Mouse (Mus musculus): Measurements from ENCODE around the gene Snx12. TPM values are rescaled to one million over a fixed set of nuclear protein-coding genes. Genes with fewer than 3 reads are reported as not detected.
"Not testable (repeated sequence)": the region's sequence is repeated elsewhere in the genome, so short reads cannot be mapped to it uniquely, and the experiment has no call there.

The Snx12 gene
- polyA plus RNA-seq, 1 experiment from 2014 or later, result 44.9 TPM

- TF ChIP-seq CTCF (IDR thresholded peaks at IDR 0.05; ENCODE audit: low read depth), result no peak
- no peak; the same call in 1 of the 2 replicates for ATAC-seq
- H3K9me3 ChIP-seq (ENCODE audit: control insufficient read depth), result no peaks in the 10 kb centered on the region
- H3K27me3 ChIP-seq (replicated peaks; ENCODE audit: control insufficient read depth, insufficient read depth, low read length), result no peaks in the 10 kb centered on the region
- no peak overlapping the region for H3K4me2 ChIP-seq (replicated peaks; ENCODE audit: low read depth)
- no peak overlapping the region for H3K27ac ChIP-seq (ENCODE audit: low read depth, low read length)
- WGBS, result 41% methylated on average over 2 of the region's 2 CpGs
- no peaks in the 10 kb centered on the region for H3K36me3 ChIP-seq (ENCODE audit: control insufficient read depth, insufficient read depth)
- H3K9ac ChIP-seq (ENCODE audit: low read depth, low read length), result no peak overlapping the region
- no peak overlapping the region for H3K4me3 ChIP-seq (ENCODE audit: low read depth, low read length)
- H3K4me1 ChIP-seq (replicated peaks; ENCODE audit: control insufficient read depth, insufficient read depth, low read length), result no peaks in the 10 kb centered on the region
Measured at GRCm38 (mm10) chrX:101126977-101127376, 95.4 kb downstream of the Snx12 start.

GRCm38 (mm10) chrX:101126474-101126955 is 95.8 kb downstream of the Snx12 start:
- peak; percentile 74 for ATAC-seq
- no peak overlapping the region for H3K27ac ChIP-seq (ENCODE audit: low read depth, low read length)
- TF ChIP-seq CTCF (IDR thresholded peaks at IDR 0.05; ENCODE audit: low read depth), result peak; percentile 13; the same call in 1 of the 2 replicates
- H3K4me2 ChIP-seq (replicated peaks; ENCODE audit: low read depth), result no peak overlapping the region
- no peaks in the 10 kb centered on the region for H3K27me3 ChIP-seq (replicated peaks; ENCODE audit: control insufficient read depth, insufficient read depth, low read length)
- no peaks in the 10 kb centered on the region for H3K9me3 ChIP-seq (ENCODE audit: control insufficient read depth)
- H3K4me1 ChIP-seq (replicated peaks; ENCODE audit: control insufficient read depth, insufficient read depth, low read length), result no peaks in the 10 kb centered on the region
- no peaks in the 10 kb centered on the region for H3K36me3 ChIP-seq (ENCODE audit: control insufficient read depth, insufficient read depth)
- no peak overlapping the region for H3K9ac ChIP-seq (ENCODE audit: low read depth, low read length)
- H3K4me3 ChIP-seq (ENCODE audit: low read depth, low read length), result no peak overlapping the region
- WGBS, result 58% methylated on average over 7 of the region's 7 CpGs

- Histone ChIP-seq H3K4me3 (ENCODE audit: low read depth, low read length) (no peak overlapping the region), H3K27ac (ENCODE audit: low read depth, low read length) (no peak overlapping the region), H3K9me3 (ENCODE audit: control insufficient read depth) (no peaks in the 10 kb centered on the region), H3K36me3 (ENCODE audit: control insufficient read depth, insufficient read depth) (no peaks in the 10 kb centered on the region), H3K27me3 (replicated peaks; ENCODE audit: control insufficient read depth, insufficient read depth, low read length) (no peaks in the 10 kb centered on the region), H3K4me2 (replicated peaks; ENCODE audit: low read depth) (no peak overlapping the region), H3K9ac (ENCODE audit: low read depth, low read length) (no peak overlapping the region), H3K4me1 (replicated peaks; ENCODE audit: control insufficient read depth, insufficient read depth, low read length) (no peaks in the 10 kb centered on the region)
- WGBS, result 48% methylated on average over 1 of the region's 1 CpGs
- ATAC-seq, result no peak
- peak; percentile 60 for TF ChIP-seq CTCF (IDR thresholded peaks at IDR 0.05; ENCODE audit: low read depth)
Measured at GRCm38 (mm10) chrX:101120546-101120945, 101.8 kb downstream of the Snx12 start.

GRCm38 (mm10) chrX:101085920-101086319 is 136.4 kb downstream of the Snx12 start, which contains the start of gene Slc7a3:
Gene Slc7a3 (minus strand): TSS chrX:101086020.
- TF ChIP-seq CTCF (IDR thresholded peaks at IDR 0.05; ENCODE audit: low read depth), result no peak
- Histone ChIP-seq H3K4me1 (replicated peaks; ENCODE audit: control insufficient read depth, insufficient read depth, low read length) (no peaks in the 10 kb centered on the region), H3K27ac (ENCODE audit: low read depth, low read length) (no peak within 1 kb of the TSS), H3K36me3 (ENCODE audit: control insufficient read depth, insufficient read depth) (no peaks in the 10 kb centered on the region), H3K9ac (ENCODE audit: low read depth, low read length) (no peak within 1 kb of the TSS), H3K27me3 (replicated peaks; ENCODE audit: control insufficient read depth, insufficient read depth, low read length) (no peaks in the 10 kb centered on the region), H3K4me3 (ENCODE audit: low read depth, low read length) (0 out of 2 replicates have a peak within 1 kb of the TSS, but pooled peaks have one; percentile 7), H3K9me3 (ENCODE audit: control insufficient read depth) (no peaks in the 10 kb centered on the region), H3K4me2 (replicated peaks; ENCODE audit: low read depth) (peak within 1 kb of the TSS; percentile 57)
- WGBS, result 50% methylated on average over 11 of the region's 11 CpGs
- ATAC-seq, result no peak

GRCm38 (mm10) chrX:101085211-101085610 is 137.2 kb downstream of the Snx12 start:
- not testable (repeated sequence) for H3K27me3 ChIP-seq (replicated peaks; ENCODE audit: control insufficient read depth, insufficient read depth, low read length); H3K36me3 ChIP-seq (ENCODE audit: control insufficient read depth, insufficient read depth); H3K9me3 ChIP-seq (ENCODE audit: control insufficient read depth); H3K9ac ChIP-seq (ENCODE audit: low read depth, low read length); H3K27ac ChIP-seq (ENCODE audit: low read depth, low read length); H3K4me1 ChIP-seq (replicated peaks; ENCODE audit: control insufficient read depth, insufficient read depth, low read length); ATAC-seq
- Histone ChIP-seq H3K4me2 (replicated peaks; ENCODE audit: low read depth) (peak overlapping the region; percentile 57), H3K4me3 (ENCODE audit: low read depth, low read length) (0 out of 2 replicates have a peak overlapping the region, but pooled peaks have one; percentile 7)
- WGBS, result 16% methylated on average over 7 of the region's 9 CpGs

GRCm38 (mm10) chrX:101084192-101084591 is 138.2 kb downstream of the Snx12 start:
- 63% methylated on average over 2 of the region's 2 CpGs for WGBS
- Histone ChIP-seq H3K27ac (ENCODE audit: low read depth, low read length) (no peak overlapping the region), H3K27me3 (replicated peaks; ENCODE audit: control insufficient read depth, insufficient read depth, low read length) (no peaks in the 10 kb centered on the region), H3K4me2 (replicated peaks; ENCODE audit: low read depth) (0 out of 2 replicates have a peak overlapping the region, but pooled peaks have one; percentile 57), H3K36me3 (ENCODE audit: control insufficient read depth, insufficient read depth) (no peaks in the 10 kb centered on the region), H3K4me1 (replicated peaks; ENCODE audit: control insufficient read depth, insufficient read depth, low read length) (no peaks in the 10 kb centered on the region), H3K4me3 (ENCODE audit: low read depth, low read length) (no peak overlapping the region), H3K9me3 (ENCODE audit: control insufficient read depth) (no peaks in the 10 kb centered on the region), H3K9ac (ENCODE audit: low read depth, low read length) (no peak overlapping the region)
- no peak for TF ChIP-seq CTCF (IDR thresholded peaks at IDR 0.05; ENCODE audit: low read depth)
- no peak for ATAC-seq

GRCm38 (mm10) chrX:101065245-101065644 is 157.1 kb downstream of the Snx12 start:
- no peaks in the 10 kb centered on the region for H3K27me3 ChIP-seq (replicated peaks; ENCODE audit: control insufficient read depth, insufficient read depth, low read length)
- ATAC-seq, result no peak
- no peaks in the 10 kb centered on the region for H3K4me1 ChIP-seq (replicated peaks; ENCODE audit: control insufficient read depth, insufficient read depth, low read length)

More at GRCm38 (mm10) chrX:101065245-101065644, 157.1 kb downstream of the Snx12 start:
- H3K36me3 ChIP-seq (ENCODE audit: control insufficient read depth, insufficient read depth), result no peaks in the 10 kb centered on the region
- no peak overlapping the region for H3K4me2 ChIP-seq (replicated peaks; ENCODE audit: low read depth)
- no peak overlapping the region for H3K9ac ChIP-seq (ENCODE audit: low read depth, low read length)
- TF ChIP-seq CTCF (IDR thresholded peaks at IDR 0.05; ENCODE audit: low read depth), result no peak
- WGBS, result 53% methylated on average over 1 of the region's 1 CpGs
- no peak overlapping the region for H3K27ac ChIP-seq (ENCODE audit: low read depth, low read length)
- no peaks in the 10 kb centered on the region for H3K9me3 ChIP-seq (ENCODE audit: control insufficient read depth)
- H3K4me3 ChIP-seq (ENCODE audit: low read depth, low read length), result no peak overlapping the region
